Mouse (Mus musculus) small intestine, adult 10 weeks (tissue): ENCODE results near the gene Nexn. TPM values are rescaled to one million over a fixed set of nuclear protein-coding genes. Genes with fewer than 3 reads are reported as not detected.

Experiments used
- polyA plus RNA-seq: library from polyadenylated mRNA; stranded (reverse); fragments of 350-450 nt; fragmentation: Illumina TruSeq; extraction: RNeasy Lipid Tissue Mini Kit (QIAGEN cat#74804); gene quantifications from one replicate; pipeline ENCODE4 v1.2.3, GENCODE M21; 2014; ENCODE audit warnings: low replicate concordance

The Nexn gene
- polyA plus RNA-seq, result 54.5 TPM

GRCm38 (mm10) chr3:152266036-152266421 lies at the start of gene Nexn:
Gene Nexn (minus strand): TSS chr3:152266350.

GRCm38 (mm10) chr3:152209967-152210634 lies 56.0 kb downstream of the Nexn start, which contains the start of the genes Dnajb4 and Fubp1:
Gene Dnajb4 (minus strand): TSS chr3:152210302.
Gene Fubp1 (plus strand): TSS chr3:152210422.

Other genes with a start within 250 kb of the Nexn start
- gene Gipc2, start 100.1 kb downstream of the Nexn start, polyA plus RNA-seq, result 845 TPM
- gene Dnajb4, start 56.0 kb downstream of the Nexn start, polyA plus RNA-seq, result 71.3 TPM
- 125 TPM for gene Fubp1, start 55.9 kb downstream of the Nexn start, polyA plus RNA-seq
- gene Miga1, start 74.1 kb upstream of the Nexn start, polyA plus RNA-seq, result 15.2 TPM
- 136 TPM for gene Usp33, start 80.1 kb upstream of the Nexn start, polyA plus RNA-seq
- gene Zzz3, start 129.1 kb upstream of the Nexn start, polyA plus RNA-seq, result 36.0 TPM